Mouse (Mus musculus) lung, embryonic 16.5 days (tissue): ENCODE data around the gene 9530003J23Rik. TPM values are rescaled to one million over a fixed set of nuclear protein-coding genes. Genes with fewer than 3 reads are reported as not detected.
"Not testable (repeated sequence)": the region's sequence is repeated elsewhere in the genome, so short reads cannot be mapped to it uniquely, and the experiment has no call there.

Source experiments
- ATAC-seq: fragments of 200-750 bp; cut with Nextera tagmentation; 2 replicates; pipeline ENCODE4 v1.8.0; 2017; ENCODE audit warnings: low read depth, mild to moderate bottlenecking, moderate library complexity
- H3K27ac ChIP-seq: fragments of 300-500 bp; sonication (generic); 2 replicates; pipeline ENCODE4 v1.5.1; 2014; ENCODE audit warnings: mild to moderate bottlenecking, control low read depth, low read length
- H3K27me3 ChIP-seq: fragments of 300-500 bp; sonication (generic); 2 replicates; pipeline ENCODE4 v1.6.1; 2014; ENCODE audit warnings: low read depth, low read length, mixed read lengths; ENCODE audit not compliant: control insufficient read depth, insufficient read depth
- H3K36me3 ChIP-seq: fragments of 300-500 bp; sonication (generic); 2 replicates; pipeline ENCODE4 v1.6.1; 2014; ENCODE audit warnings: low read length; ENCODE audit not compliant: control insufficient read depth, insufficient read depth
- H3K4me1 ChIP-seq: fragments of 300-500 bp; sonication (generic); replicated peaks from 2 replicates; pipeline ENCODE4 v1.6.1; 2014; ENCODE audit warnings: low read length, mixed read lengths; ENCODE audit not compliant: control insufficient read depth, insufficient read depth
- H3K4me2 ChIP-seq: fragments of 300-500 bp; sonication (generic); 2 replicates; pipeline ENCODE4 v1.6.1; 2014; ENCODE audit warnings: low read depth, low read length, control low read depth
- H3K4me3 ChIP-seq: fragments of 300-500 bp; sonication (generic); 2 replicates; pipeline ENCODE4 v1.5.1; 2014; ENCODE audit warnings: mild to moderate bottlenecking, low read length, control low read depth
- H3K9ac ChIP-seq: fragments of 300-500 bp; sonication (generic); 2 replicates; pipeline ENCODE4 v1.6.1; 2014; ENCODE audit warnings: low read length, control low read depth
- H3K9me3 ChIP-seq: fragments of 300-500 bp; sonication (generic); 2 replicates; pipeline ENCODE4 v1.6.1; 2016; ENCODE audit warnings: low read length; ENCODE audit not compliant: control insufficient read depth
- WGBS: fragments of 180-500 bp; shearing (Covaris S2); extraction: QIAGEN DNeasy Blood & Tissue Kit; methylation state at CpG from one replicate; pipeline ENCODE4 v1.1.7; 2014; 5-methylcytosine and 5-hydroxymethylcytosine counted together
- polyA plus RNA-seq: library from polyadenylated mRNA; unstranded; fragments of >200 nt; fragmentation: Nextera tagmentation; extraction: Ambion mirVana; gene quantifications from 2 replicates; pipeline ENCODE4 v1.2.1, GENCODE M21; 2015

9530003J23Rik gene
- polyA plus RNA-seq, 1 experiment from 2014 or later = 0.20 TPM

- Histone ChIP-seq H3K4me3 (no peak overlapping the region), H3K36me3 (peaks cover 55% of the 10 kb centered on the region), H3K4me2 (no peak overlapping the region), H3K9me3 (no peaks in the 10 kb centered on the region), H3K27me3 (no peaks in the 10 kb centered on the region), H3K27ac (no peak overlapping the region), H3K9ac (no peak overlapping the region), H3K4me1 (no peaks in the 10 kb centered on the region)
- no peak for ATAC-seq
- 67% methylated on average over 5 of the region's 5 CpGs for WGBS
Observed at GRCm38 (mm10) chr10:117216793-117217192, 21.7 kb downstream of the 9530003J23Rik start.

GRCm38 (mm10) chr10:117216132-117216495, 22.4 kb downstream of the 9530003J23Rik start:
- H3K9me3 ChIP-seq = no peaks in the 10 kb centered on the region
- no peak overlapping the region for H3K4me2 ChIP-seq
- no peaks in the 10 kb centered on the region for H3K4me1 ChIP-seq
- H3K9ac ChIP-seq = no peak overlapping the region
- peaks cover 50% of the 10 kb centered on the region for H3K36me3 ChIP-seq
- ATAC-seq = no peak
- H3K27ac ChIP-seq = no peak overlapping the region
- WGBS = 94% methylated on average over 9 of the region's 9 CpGs
- H3K27me3 ChIP-seq = no peaks in the 10 kb centered on the region
- H3K4me3 ChIP-seq = no peak overlapping the region

- Histone ChIP-seq H3K4me1 (no peaks in the 10 kb centered on the region), H3K4me3 (no peak overlapping the region), H3K9me3 (no peaks in the 10 kb centered on the region), H3K4me2 (no peak overlapping the region), H3K9ac (no peak overlapping the region), H3K36me3 (peaks cover 49% of the 10 kb centered on the region), H3K27ac (no peak overlapping the region), H3K27me3 (no peaks in the 10 kb centered on the region)
- 88% methylated on average over 25 of the region's 25 CpGs for WGBS
- no peak for ATAC-seq
Observed at GRCm38 (mm10) chr10:117215409-117216131, 22.9 kb downstream of the 9530003J23Rik start.

- no peak overlapping the region for H3K4me3 ChIP-seq
- no peak for ATAC-seq
- H3K27ac ChIP-seq = no peak overlapping the region
- H3K36me3 ChIP-seq = peaks cover 12% of the 10 kb centered on the region
- H3K9ac ChIP-seq = no peak overlapping the region
- 82% methylated on average over 6 of the region's 6 CpGs for WGBS
- 0 out of 2 replicates have a peak, but pooled peaks cover 3% of the 10 kb centered on the region for H3K4me1 ChIP-seq
- no peaks in the 10 kb centered on the region for H3K9me3 ChIP-seq
- H3K27me3 ChIP-seq = no peaks in the 10 kb centered on the region
- no peak overlapping the region for H3K4me2 ChIP-seq
Observed at GRCm38 (mm10) chr10:117211023-117211422, 27.5 kb downstream of the 9530003J23Rik start.

- Histone ChIP-seq H3K27ac (no peak overlapping the region), H3K9ac (peak overlapping the region; percentile 42), H3K9me3 (no peaks in the 10 kb centered on the region), H3K4me1 (0 out of 2 replicates have a peak, but pooled peaks cover 3% of the 10 kb centered on the region), H3K27me3 (no peaks in the 10 kb centered on the region), H3K4me3 (peak overlapping the region; percentile 37), H3K4me2 (peak overlapping the region; percentile 58), H3K36me3 (no peaks in the 10 kb centered on the region; the same call in 1 of the 2 replicates)
- ATAC-seq = peak; percentile 77
- WGBS = 7% methylated on average over 11 of the region's 11 CpGs
Observed at GRCm38 (mm10) chr10:117209469-117209938, 29.0 kb downstream of the 9530003J23Rik start.

- H3K27me3 ChIP-seq, H3K4me3 ChIP-seq, H3K9me3 ChIP-seq, H3K27ac ChIP-seq, H3K9ac ChIP-seq, H3K36me3 ChIP-seq, H3K4me1 ChIP-seq, ATAC-seq, H3K4me2 ChIP-seq: not testable (repeated sequence)
- WGBS = 87% methylated on average over 6 of the region's 6 CpGs
Observed at GRCm38 (mm10) chr10:117208787-117209186, 29.7 kb downstream of the 9530003J23Rik start.

GRCm38 (mm10) chr10:117208221-117208620, 30.3 kb downstream of the 9530003J23Rik start:
- Histone ChIP-seq H3K4me2 (no peak overlapping the region), H3K9me3 (no peaks in the 10 kb centered on the region), H3K27me3 (no peaks in the 10 kb centered on the region), H3K36me3 (no peaks in the 10 kb centered on the region), H3K27ac (no peak overlapping the region), H3K4me3 (no peak overlapping the region), H3K4me1 (peaks cover 5% of the 10 kb centered on the region; the same call in 1 of the 2 replicates), H3K9ac (no peak overlapping the region)
- ATAC-seq = no peak
- WGBS = 83% methylated on average over 15 of the region's 15 CpGs

GRCm38 (mm10) chr10:117206070-117206469, 32.4 kb downstream of the 9530003J23Rik start:
- Histone ChIP-seq H3K27me3 (no peaks in the 10 kb centered on the region), H3K9ac (no peak overlapping the region), H3K27ac (no peak overlapping the region), H3K4me3 (no peak overlapping the region), H3K4me2 (no peak overlapping the region), H3K36me3 (no peaks in the 10 kb centered on the region), H3K4me1 (peaks cover 7% of the 10 kb centered on the region; the same call in 1 of the 2 replicates), H3K9me3 (no peaks in the 10 kb centered on the region)
- 89% methylated on average over 3 of the region's 3 CpGs for WGBS
- ATAC-seq = no peak

- no peaks in the 10 kb centered on the region for H3K27me3 ChIP-seq
- WGBS = 51% methylated on average over 2 of the region's 2 CpGs
- no peaks in the 10 kb centered on the region for H3K36me3 ChIP-seq
- peak; percentile 47; the same call in 1 of the 2 replicates for ATAC-seq
- H3K4me3 ChIP-seq = no peak overlapping the region
- H3K9ac ChIP-seq = no peak overlapping the region
- H3K4me1 ChIP-seq = peaks cover 4% of the 10 kb centered on the region; the same call in 1 of the 2 replicates
- no peak overlapping the region for H3K27ac ChIP-seq
- H3K9me3 ChIP-seq = no peaks in the 10 kb centered on the region
- H3K4me2 ChIP-seq = no peak overlapping the region
Observed at GRCm38 (mm10) chr10:117203558-117203981, 34.9 kb downstream of the 9530003J23Rik start.
